Mouse (Mus musculus) spleen, postnatal 14 days (tissue): ENCODE measurements around the gene Lenep.

Source experiments
- DNase-seq, 2 experiments: peaks; one replicate each; pipeline ENCODE4 v3.0.0; 2021 to 2022; ENCODE audit warnings: low spot score in 2 of 2

Gene Lenep

DNA sequence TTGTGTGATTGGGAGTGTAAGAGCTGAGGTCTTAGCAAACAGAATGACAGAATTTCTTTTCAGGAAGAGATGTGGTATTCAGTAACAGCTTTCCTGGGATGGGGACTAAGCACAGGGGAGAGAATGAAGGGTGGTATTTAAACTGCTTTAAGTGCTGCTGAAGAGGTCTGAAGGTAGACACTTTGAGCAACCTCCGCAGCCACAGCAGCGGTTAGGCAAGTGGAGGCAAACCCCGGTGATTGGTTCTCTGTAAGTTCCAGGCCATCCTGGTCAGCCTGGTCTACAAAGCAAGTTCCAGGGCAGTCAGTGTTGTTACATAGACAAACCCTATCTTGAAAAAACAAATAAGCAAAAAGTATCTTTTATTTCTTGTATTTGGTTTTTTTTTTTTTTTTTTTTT is 17.4 kb upstream of the Lenep start:
- no peak for DNase-seq

DNA sequence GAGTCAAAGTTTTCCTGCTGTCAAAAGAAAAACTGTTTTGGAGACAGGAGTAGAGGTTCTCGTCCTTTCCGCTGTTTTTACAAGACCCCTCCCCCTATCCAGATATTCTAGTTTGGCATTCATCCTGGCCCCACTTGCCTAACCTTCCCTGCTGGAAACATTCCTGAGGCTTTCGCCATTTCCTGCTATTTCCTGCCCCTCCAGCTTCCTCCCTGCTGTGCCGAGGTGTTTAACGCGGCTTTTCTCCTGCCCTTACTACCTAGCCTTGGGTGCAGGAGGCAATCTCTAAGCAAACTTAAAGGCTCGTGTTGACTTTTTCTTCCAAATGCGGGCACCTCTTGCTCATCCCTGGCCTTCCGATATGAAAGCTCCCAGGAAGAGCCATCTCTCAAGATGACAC is 17.0 kb upstream of the Lenep start:
- no peak for DNase-seq

DNA sequence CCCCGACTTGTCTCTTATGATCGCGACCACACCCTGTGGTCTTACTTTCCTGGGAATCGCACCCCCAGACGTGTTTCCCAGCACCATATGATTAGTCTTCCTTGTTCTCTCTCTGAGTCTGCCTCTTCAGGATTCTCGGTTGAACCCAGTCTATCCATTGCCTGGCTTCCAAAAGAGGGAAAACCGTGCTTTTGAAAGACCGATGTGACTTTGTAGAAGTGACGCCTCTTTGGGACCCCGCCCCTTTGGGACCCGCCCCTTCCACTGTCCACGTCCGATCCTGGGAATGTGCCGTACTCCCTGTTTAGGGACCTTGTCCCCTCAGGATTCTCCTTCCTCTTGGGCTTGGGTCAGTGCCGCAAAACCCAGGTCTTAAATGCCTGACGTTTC is 16.3 kb upstream of the Lenep start:
- DNase-seq: no peak

DNA sequence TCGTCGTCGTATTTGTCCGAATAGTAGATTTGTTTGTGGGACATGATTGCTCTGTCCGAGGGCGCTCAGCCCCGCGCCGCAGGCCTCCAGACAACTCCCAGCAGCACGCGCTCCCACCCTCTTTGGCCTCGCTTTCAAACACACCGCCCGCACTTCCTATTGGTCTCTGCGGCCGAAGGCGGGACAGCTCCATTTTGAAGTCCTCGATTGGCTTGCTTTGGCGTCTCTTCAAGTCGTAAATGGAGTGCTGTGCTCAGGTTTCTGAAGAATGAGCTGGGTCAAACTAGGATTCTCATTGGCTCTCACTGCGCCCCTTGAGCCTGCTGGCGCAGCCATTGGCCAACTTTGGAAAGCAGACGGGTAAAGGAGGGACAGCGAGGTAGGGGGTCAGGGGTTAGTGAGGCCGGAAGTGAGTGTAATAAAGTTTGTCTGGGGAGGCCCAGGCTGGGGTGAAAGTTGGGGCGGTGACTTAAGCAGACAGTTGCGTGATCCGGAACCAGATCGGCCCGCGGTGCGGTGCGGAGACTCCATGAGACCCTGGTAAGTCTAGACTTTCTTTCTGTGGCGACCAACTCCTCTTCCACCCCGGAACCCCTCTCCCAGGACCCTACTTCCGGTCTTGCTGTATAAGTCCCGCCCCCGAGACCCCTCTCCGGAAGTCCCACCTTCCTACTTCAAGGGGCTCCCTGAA is 15.7 kb upstream of the Lenep start, which contains the start of the genes Cks1b and Shc1:
TSS of gene Cks1b (minus strand) at position 214 of the 691 bp plus-strand sequence.
TSS of gene Shc1 (plus strand) at position 274 of the 691 bp plus-strand sequence.
- peak; percentile 83 to 86 for DNase-seq

DNA sequence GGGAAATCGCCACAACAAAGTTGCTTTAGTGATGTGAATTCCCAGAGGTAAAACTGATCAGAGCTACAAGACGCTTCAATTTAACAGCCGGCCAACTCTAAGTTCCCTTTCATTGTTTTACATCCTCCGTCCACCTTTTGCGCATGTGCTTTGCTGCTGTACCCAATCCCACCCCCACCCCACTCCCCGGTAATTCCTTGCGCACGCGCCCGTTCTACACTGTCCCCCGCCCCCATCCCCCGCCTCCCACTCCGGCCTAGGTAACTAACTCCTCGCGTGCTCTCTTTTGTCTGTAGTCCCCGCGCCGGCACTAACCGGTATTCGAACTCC is 15.2 kb upstream of the Lenep start:
- no peak for DNase-seq

DNA sequence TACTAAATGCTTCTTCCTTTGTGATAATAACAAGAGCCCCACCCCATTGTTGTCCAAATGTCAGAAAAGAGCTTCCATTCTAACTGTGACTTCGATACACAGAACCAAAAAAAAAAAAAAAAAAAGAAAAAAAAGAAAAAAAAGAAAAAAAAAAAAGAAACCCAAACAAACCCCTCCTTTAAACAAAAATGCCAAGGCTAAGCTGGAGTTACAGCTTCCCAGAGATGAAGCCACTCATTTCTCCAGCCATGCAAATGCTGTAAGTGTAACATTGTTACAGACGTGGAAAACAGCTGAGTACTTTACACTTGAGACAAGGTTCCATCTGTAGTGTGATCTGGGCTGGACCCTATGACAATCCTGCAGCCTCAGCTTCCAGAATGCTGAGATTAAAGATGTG is 14.5 kb upstream of the Lenep start:
- DNase-seq: no peak

DNA sequence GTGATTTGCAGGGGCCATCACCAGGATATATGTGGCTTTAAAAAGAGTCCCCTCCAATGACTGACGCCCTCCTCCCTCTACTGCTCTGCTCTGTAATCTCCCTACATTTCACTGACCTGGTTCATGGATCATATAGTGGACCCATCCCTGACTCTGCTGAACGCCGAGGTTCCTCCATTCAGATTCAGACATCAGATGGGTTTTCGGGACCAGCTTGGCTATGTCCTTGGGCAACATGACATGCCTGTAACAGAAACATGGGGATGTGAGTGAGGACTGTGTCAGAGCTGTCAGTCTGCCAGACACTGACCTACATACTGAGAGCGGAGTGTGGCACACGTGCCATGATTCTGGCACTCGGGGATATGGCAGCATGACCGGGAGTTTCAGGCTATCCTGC is 13.6 kb upstream of the Lenep start:
- no peak for DNase-seq

DNA sequence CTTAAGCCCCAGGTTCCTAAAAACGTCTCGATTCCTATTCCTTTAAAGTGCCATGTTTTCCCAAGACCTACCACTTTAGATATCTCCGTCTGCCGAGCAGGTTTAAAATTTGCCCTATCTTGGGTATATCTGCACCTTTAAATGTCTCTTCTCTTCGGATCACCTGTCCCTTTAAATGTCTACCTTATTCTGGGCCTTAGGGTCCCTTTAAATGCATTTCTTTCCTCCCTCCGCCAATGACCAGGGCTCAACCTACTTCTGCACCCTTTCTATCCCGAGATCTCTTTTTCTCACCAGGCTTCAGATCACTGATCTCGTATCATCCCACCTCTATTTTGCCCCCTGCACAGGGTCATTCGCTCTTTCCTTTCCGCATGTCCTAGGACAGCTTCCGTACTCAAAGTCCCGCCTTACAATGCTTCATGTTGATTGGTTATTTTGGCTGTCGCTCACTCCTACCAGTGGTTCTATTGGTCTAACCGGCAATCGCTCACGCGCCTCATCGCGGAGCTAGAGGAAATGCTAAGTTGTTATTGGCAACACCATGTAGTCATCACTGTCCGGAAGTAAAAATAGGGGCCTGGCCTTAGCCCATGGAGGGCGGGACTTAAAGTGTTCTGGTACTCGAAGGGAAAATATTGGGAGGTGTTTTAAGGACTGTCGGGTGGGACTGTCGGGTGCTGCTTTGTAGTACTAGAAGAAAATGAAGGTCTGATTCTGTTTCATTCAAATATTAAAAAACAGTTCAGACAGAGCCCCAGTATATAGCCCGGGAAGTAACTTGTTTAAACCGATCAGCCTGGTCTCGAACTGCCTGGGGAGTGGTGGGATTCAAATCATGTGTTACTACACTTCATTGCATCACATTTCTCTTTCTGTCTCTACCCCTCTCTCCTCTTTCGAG is 9.1 kb upstream of the Lenep start, which contains the start of gene Flad1:
TSS of gene Flad1 (minus strand) at position 381 of the 904 bp plus-strand sequence.
- DNase-seq: peak; percentile 96 to 97

DNA sequence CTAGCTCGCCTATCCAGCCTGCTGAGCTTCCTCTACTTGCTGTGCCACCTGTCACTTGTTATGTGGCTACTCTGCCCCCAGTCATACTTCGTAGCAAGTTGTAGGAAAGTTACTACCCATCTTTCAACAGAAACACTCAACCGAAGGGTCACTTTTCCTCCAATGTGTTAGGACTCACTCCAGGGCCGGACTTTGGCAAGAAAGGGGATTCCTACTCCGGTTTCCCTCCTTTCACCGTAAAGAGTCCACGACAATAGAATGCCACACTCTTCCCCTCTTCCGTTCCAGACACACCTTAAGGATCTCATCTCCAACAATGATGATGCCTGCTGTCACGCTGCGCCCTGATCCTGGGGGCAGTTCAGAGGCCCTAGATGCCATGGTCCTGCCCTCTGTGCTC is 8.3 kb upstream of the Lenep start:
- no peak for DNase-seq

DNA sequence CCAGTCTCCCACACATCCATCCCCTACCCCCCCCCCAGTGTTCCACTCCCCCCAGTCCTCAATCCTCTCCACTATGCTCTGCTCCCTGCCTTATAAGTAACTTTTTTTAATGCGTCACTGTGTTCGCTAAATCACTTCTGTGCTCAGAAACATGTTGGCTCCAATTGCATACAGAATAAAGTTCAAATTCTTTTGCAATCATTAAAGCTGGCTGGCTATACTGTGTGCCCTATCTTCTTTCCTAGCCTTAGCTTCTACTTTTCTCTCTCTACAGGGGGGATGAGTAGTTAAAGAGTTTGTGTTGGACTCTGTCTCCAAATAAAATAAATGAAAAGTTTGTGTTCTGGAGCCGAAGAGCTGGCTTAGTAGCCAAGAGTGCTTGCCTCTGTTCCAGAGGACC is 7.1 kb upstream of the Lenep start:
- no peak for DNase-seq

DNA sequence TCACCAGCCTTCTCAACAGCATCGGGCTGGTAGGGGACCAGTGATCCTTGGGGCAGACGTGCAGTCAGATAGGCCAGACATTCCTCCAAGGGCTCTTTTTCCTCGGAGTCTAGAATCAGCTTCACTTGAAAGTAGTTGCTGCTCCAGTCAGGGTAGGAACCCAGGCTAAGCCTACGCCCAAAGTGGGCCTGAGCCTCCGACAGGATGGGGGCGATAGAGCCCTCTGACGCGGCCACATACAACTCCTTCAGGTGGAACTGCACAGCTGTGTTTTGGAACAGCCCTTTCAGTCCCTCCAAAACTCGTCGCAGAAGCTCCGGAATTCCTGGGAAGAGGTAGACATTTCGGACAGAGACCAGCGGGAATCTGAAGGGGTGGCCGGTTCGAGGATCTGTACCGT is 5.9 kb upstream of the Lenep start:
- DNase-seq: no peak

DNA sequence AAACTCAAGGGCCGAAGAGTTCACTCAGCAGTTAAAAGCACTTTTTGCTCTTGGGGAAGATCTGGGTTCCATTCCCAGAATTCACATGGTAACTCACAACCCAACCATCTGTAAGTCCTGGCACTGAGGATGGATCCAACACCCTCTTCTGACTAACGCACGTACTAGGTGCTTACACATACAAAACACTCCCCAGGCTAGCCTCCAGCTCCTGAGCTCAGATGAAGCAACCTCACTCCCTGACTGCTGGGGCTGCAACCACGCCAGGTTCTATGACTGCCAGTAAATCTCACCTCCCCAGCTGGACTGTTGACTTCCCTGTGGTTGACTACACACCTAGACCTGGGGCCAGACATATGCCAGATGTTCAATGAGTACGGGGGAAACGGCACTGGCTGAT is 4.3 kb upstream of the Lenep start:
- no peak for DNase-seq

DNA sequence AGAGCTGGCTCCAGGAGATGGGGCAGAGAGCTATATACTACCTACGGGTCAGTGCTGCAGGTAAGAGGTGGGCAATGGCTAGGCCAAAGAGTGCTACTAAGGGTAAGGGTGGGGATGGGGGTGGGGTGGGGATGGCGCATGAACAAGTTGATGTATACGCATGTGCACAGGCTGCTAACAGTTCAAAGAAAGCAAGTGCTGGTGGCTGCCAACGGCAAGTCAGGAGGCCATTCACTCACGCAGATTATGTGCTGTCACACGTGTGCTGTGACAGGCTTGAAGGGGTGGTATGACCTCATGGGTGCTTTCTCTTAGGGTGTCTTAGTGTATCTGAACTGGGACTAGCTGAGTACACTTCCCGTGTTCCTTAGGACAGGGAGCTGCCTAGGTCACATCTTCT is 1.3 kb downstream of the Lenep start:
- DNase-seq: no peak

DNA sequence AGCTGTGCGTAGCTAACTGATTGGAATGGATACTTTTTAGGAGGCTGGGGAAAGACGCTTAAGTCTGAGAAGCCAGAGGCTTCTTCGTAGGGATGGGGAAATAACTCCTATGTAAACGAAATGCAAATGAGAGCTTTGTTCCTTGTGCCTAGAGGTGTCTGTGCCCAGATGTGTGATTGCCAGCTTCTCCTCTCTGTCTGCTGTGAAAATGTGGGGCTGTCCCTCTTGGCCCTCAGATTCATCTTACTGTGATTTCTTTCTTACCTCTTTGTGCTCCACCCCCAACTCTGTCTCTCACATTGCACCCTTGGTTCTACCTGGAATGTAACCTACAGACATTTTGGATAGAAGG is 6.0 kb downstream of the Lenep start:
- DNase-seq: no peak

DNA sequence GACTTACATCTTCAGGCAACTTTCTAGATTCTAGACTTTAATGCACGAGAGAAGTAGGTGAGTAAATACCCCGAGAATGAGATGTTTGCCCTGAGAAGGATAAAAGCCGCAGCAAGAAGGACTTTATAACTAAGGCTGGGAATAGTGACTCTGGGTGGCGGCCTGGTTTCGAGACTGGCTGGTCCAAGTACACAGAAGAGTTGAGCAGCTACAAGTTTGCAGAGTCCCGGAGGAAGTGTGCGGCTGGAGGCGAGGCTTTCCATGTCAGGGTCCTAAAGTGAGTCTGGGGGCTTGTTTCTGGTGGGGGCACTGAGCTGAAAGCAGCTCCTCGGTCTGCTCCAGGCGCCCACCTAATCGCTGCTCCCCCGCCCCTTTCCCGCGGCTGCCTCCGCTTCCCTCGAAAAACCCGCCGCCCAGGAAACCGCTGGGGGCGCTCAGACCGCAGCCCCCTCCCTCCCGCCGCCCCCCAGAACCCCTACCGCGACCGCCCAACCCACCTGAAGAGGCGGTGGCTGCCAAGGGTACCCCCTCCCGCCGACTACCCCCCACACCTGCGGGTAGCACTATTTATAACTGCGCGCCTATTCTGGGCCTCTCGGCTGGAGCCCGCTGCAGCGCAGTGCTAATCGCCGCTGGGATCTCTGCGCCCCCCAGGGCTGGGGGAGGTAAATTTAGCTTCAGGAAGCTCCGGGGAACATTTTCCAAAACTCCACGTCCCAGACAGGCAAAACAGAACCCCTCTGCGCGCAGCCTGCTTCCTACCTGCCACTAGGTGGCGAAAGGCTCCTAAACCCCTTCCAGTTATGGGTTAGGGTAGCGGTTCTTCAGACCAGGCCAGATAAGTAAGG is 6.6 kb downstream of the Lenep start:
- DNase-seq: no peak

DNA sequence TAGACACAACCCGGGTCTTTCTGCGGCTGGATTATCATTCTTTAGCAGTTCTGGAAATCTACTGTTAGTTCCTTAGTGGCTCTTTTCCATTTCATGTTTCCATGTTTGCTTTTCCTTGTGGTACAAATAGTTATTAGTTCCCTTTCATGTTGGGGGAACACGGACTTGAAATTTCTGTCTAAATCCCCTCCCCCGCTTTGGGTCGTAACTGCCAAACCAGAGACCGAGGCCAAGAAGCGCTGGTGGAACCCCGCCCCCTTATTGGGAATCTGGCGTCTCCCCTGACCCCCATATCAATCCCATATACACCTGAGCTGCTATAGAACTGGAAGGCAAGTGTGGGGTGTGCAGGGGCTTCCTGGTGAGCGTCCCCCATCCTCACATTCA is 7.2 kb downstream of the Lenep start:
- no peak for DNase-seq

DNA sequence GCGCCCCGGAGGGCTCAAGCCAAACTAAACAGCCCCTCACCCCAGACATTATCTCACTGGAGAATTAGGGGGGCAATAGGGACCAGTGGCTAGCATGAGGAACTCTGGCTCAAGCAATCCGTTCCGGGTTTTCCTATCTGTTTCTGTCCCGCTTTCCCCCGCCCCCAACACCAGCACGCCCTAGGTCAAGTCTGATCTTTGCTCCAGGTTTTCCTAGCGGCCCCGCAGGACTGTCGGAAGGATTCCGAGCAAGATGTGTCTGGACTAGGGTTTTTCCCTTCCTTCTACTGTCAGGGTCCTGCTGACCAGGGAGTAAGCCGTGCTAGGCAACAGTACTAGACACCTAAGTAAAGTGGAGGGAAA is 7.7 kb downstream of the Lenep start:
- no peak for DNase-seq

DNA sequence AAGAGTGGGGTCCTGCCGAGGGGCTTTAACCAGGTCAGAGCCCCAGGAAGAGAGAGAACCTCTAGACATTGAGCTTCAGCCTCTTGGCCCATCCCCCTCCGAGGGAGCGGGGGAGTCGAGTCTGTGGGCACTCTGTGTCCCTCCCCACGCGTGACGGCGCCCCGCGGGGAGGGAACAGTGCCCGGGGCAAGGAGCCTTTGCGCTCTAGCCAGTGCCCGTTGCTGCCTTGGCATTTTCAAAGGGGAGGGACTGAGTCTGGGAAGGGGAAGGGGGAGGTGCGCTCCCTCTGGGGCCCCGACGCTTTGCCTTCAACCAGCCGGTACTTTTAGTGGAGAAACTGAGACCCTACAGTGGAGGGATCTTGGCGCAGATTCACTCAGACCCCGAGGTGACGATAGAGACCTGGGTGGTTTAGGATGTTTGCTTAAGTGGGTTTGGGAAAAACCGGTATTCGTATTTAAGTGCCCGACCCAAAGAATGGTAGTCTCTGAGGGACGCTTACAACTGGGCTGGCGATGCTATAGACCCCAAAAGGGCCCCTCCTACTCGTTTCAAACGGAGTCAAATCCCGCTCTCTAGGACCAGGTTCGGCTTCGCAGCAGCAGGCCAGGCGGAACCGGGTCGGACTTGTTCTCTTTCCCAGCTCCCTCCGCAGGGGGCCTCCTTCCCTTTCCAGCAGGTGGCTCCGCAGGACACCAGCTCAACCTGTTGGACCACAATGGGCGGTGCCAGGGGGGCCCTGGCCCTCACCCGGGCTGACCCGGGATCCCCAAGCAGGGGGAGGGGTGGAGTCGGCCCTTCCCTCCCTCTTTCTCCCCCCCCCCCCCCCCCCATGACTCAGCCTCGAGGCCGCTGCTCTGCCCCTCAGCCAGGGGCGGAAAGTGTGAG is 8.3 kb downstream of the Lenep start, which contains the start of gene Zbtb7b:
TSS of gene Zbtb7b (minus strand) at position 771 of the 888 bp plus-strand sequence.
- DNase-seq: no peak

DNA sequence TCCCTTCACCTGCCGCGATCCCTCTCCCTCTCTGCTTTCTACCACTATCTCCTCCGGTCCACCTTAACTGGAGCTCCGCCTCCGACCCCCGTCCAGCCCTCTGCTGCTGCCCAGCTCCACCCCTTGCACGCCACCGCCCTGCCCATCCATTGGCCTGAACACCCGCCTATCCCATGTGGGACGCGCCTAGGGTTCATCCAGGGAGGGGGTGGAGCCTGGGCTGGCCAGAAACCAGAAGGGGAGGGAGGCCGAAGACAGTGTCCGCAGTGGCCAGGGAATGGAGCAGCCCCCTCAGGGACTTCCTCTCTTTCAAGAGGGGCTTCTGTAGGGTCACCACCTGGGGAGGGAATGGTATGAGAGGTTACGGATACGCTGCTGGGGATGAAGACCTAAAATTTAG is 9.0 kb downstream of the Lenep start:
- DNase-seq: peak; percentile 90 to 92

DNA sequence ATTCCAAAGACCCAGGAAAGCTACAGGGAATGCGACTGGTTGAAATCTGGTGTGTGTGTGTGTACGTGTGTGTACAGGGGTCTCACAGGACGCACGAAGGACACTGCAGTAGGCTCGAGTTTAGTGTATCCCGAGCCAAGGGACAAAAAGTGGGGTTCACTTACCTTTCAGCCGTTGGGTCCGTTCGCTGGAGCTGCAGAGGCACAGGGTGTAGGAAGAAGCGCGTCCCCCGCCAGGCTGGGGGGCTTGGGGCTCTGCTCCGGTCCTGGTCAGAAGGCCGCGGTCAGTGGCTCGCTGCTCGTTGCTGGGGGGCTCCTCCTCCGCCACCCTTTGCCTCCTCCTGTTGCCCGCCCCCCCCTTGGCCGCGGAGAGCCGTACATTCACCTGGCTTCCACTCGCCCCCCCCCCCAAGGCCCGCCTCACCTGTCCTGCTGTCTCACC is 9.7 kb downstream of the Lenep start:
- no peak for DNase-seq
